Mouse (Mus musculus) liver, postnatal 0 days (tissue): ENCODE results near the gene Slc9a3.

Experiments used
- CTCF ChIP-seq: sonication (generic); IDR thresholded peaks from 2 replicates; pipeline ENCODE4 v1.5.1; 2016; ENCODE audit warnings: antibody characterized with exemption, low read depth
- EP300 ChIP-seq: IDR thresholded peaks from 2 replicates; pipeline ENCODE4 v1.6.1; 2016; ENCODE audit warnings: antibody characterized with exemption, low read depth, mild to moderate bottlenecking

DNA sequence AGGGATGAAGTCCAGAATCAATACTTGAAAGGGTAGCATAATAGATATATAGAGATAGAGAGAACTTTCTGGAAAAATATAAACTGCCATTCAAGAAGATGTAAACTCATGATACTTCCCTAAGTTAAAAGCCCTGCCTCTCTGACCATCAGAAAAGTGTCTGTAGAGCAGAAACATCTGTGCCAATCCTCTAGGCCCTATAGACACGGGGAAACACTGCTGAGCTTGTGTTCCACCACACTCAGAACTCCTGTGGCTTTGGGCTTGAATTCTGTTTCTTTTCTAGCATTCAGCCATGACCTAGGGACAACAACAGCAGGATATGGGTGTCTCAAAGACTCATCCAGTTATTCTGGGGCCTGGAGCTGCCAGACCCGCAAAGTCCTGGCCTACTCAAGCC is 25.3 kb upstream of the Slc9a3 start:
- TF ChIP-seq CTCF (no peak), EP300 (no peak)
